Mouse (Mus musculus): ENCODE data around the gene Ptchd4. TPM values are rescaled to one million over a fixed set of nuclear protein-coding genes. Genes with fewer than 3 reads are reported as not detected.

Ptchd4 gene
- polyA plus RNA-seq, 2 experiments = not detected

GRCm38 (mm10) chr17:42456441-42456840, 140.7 kb downstream of the Ptchd4 start:
- ATAC-seq (ENCODE audit: insufficient read depth) (no peak), DNase-seq (ENCODE audit: low read depth in 3 of 3, low spot score in 3 of 3) (no peak)
- Histone ChIP-seq H3K9me3 (ENCODE audit: control insufficient read depth, low read length) (no peaks in the 10 kb centered on the region), H3K4me3 (ENCODE audit: insufficient read depth in 1 of 2, low read depth in 2 of 2, low read length in 2 of 2) (no peak overlapping the region), H3K4me1 (replicated peaks; ENCODE audit: control insufficient read depth in 2 of 2, insufficient read depth in 2 of 2, low read length in 1 of 2) (no peaks in the 10 kb centered on the region), H3K4me2 (ENCODE audit: low read depth) (no peak overlapping the region), H3K9ac (replicated peaks) (no peak overlapping the region), H3K27me3 (ENCODE audit: control insufficient read depth, insufficient read depth, low read length) (no peaks in the 10 kb centered on the region), H3K36me3 (replicated peaks; ENCODE audit: control insufficient read depth, insufficient read depth, low read depth) (no peaks in the 10 kb centered on the region), H3K27ac (no peak overlapping the region)
- WGBS (ENCODE audit: insufficient replicate concordance) = 44% methylated on average over 2 of the region's 2 CpGs
- TF ChIP-seq CTCF (IDR thresholded peaks at IDR 0.05; ENCODE audit: low read depth) (no peak), EP300 (IDR thresholded peaks at IDR 0.05; ENCODE audit: low read depth) (no peak)

- no peaks in the 10 kb centered on the region for H3K4me1 ChIP-seq (replicated peaks; ENCODE audit: control insufficient read depth in 2 of 2, insufficient read depth in 2 of 2, low read length in 1 of 2)
- no peaks in the 10 kb centered on the region for H3K27me3 ChIP-seq (ENCODE audit: control insufficient read depth, insufficient read depth, low read length)
- DNase-seq (ENCODE audit: low read depth in 3 of 3, low spot score in 3 of 3) = no peak
- no peaks in the 10 kb centered on the region for H3K36me3 ChIP-seq (replicated peaks; ENCODE audit: control insufficient read depth, insufficient read depth, low read depth)
- no peak overlapping the region for H3K4me2 ChIP-seq (ENCODE audit: low read depth)
- no peak overlapping the region for H3K27ac ChIP-seq
- TF ChIP-seq CTCF (IDR thresholded peaks at IDR 0.05; ENCODE audit: low read depth) (no peak), EP300 (IDR thresholded peaks at IDR 0.05; ENCODE audit: low read depth) (no peak)
- no peak overlapping the region for H3K9ac ChIP-seq (replicated peaks)
- no peak overlapping the region for H3K4me3 ChIP-seq (ENCODE audit: insufficient read depth in 1 of 2, low read depth in 2 of 2, low read length in 2 of 2)
- H3K9me3 ChIP-seq (ENCODE audit: control insufficient read depth, low read length) = no peaks in the 10 kb centered on the region
- no peak for ATAC-seq (ENCODE audit: insufficient read depth)
These were observed 147.0 kb downstream of the Ptchd4 start for GRCm38 (mm10) chr17:42462726-42463125.

- TF ChIP-seq EP300 (IDR thresholded peaks at IDR 0.05; ENCODE audit: low read depth) (no peak), CTCF (IDR thresholded peaks at IDR 0.05; ENCODE audit: low read depth) (no peak)
- Histone ChIP-seq H3K9me3 (ENCODE audit: control insufficient read depth, low read length) (no peaks in the 10 kb centered on the region), H3K9ac (replicated peaks) (no peak overlapping the region), H3K4me3 (ENCODE audit: insufficient read depth in 1 of 2, low read depth in 2 of 2, low read length in 2 of 2) (no peak overlapping the region), H3K27ac (no peak overlapping the region), H3K4me1 (replicated peaks; ENCODE audit: control insufficient read depth in 2 of 2, insufficient read depth in 2 of 2, low read length in 1 of 2) (no peaks in the 10 kb centered on the region), H3K4me2 (ENCODE audit: low read depth) (no peak overlapping the region), H3K36me3 (replicated peaks; ENCODE audit: control insufficient read depth, insufficient read depth, low read depth) (no peaks in the 10 kb centered on the region), H3K27me3 (ENCODE audit: control insufficient read depth, insufficient read depth, low read length) (no peaks in the 10 kb centered on the region)
- 45% methylated on average over 5 of the region's 5 CpGs for WGBS (ENCODE audit: insufficient replicate concordance)
- no peak for DNase-seq (ENCODE audit: low read depth in 3 of 3, low spot score in 3 of 3)
- ATAC-seq (ENCODE audit: insufficient read depth) = no peak
These were observed 164.6 kb downstream of the Ptchd4 start for GRCm38 (mm10) chr17:42480173-42480991.

GRCm38 (mm10) chr17:42509356-42510262, 193.9 kb downstream of the Ptchd4 start:
- H3K36me3 ChIP-seq (replicated peaks; ENCODE audit: control insufficient read depth, insufficient read depth, low read depth) = no peaks in the 10 kb centered on the region
- DNase-seq (ENCODE audit: low read depth in 3 of 3, low spot score in 3 of 3) = no peak
- H3K4me3 ChIP-seq (ENCODE audit: insufficient read depth in 1 of 2, low read depth in 2 of 2, low read length in 2 of 2) = no peak overlapping the region
- H3K9me3 ChIP-seq (ENCODE audit: control insufficient read depth, low read length) = no peaks in the 10 kb centered on the region
- TF ChIP-seq EP300 (IDR thresholded peaks at IDR 0.05; ENCODE audit: low read depth) = no peak
- TF ChIP-seq CTCF (IDR thresholded peaks at IDR 0.05; ENCODE audit: low read depth) = no peak
- H3K27ac ChIP-seq = no peak overlapping the region
- no peak overlapping the region for H3K9ac ChIP-seq (replicated peaks)
- H3K4me1 ChIP-seq (replicated peaks; ENCODE audit: control insufficient read depth in 2 of 2, insufficient read depth in 2 of 2, low read length in 1 of 2) = no peaks in the 10 kb centered on the region
- 55% methylated on average over 9 of the region's 9 CpGs for WGBS (ENCODE audit: insufficient replicate concordance)
- ATAC-seq (ENCODE audit: insufficient read depth) = no peak
- H3K27me3 ChIP-seq (ENCODE audit: control insufficient read depth, insufficient read depth, low read length) = no peaks in the 10 kb centered on the region
- no peak overlapping the region for H3K4me2 ChIP-seq (ENCODE audit: low read depth)

- TF ChIP-seq CTCF (IDR thresholded peaks at IDR 0.05; ENCODE audit: low read depth) = no peak
- TF ChIP-seq EP300 (IDR thresholded peaks at IDR 0.05; ENCODE audit: low read depth) = no peak
- Histone ChIP-seq H3K9ac (replicated peaks) (no peak overlapping the region), H3K27ac (no peak overlapping the region), H3K4me3 (ENCODE audit: insufficient read depth in 1 of 2, low read depth in 2 of 2, low read length in 2 of 2) (no peak overlapping the region), H3K27me3 (ENCODE audit: control insufficient read depth, insufficient read depth, low read length) (no peaks in the 10 kb centered on the region), H3K9me3 (ENCODE audit: control insufficient read depth, low read length) (no peaks in the 10 kb centered on the region), H3K4me2 (ENCODE audit: low read depth) (no peak overlapping the region), H3K4me1 (replicated peaks; ENCODE audit: control insufficient read depth in 2 of 2, insufficient read depth in 2 of 2, low read length in 1 of 2) (no peaks in the 10 kb centered on the region), H3K36me3 (replicated peaks; ENCODE audit: control insufficient read depth, insufficient read depth, low read depth) (no peaks in the 10 kb centered on the region)
- no peak for DNase-seq (ENCODE audit: low read depth in 3 of 3, low spot score in 3 of 3)
- ATAC-seq (ENCODE audit: insufficient read depth) = no peak
- 40% methylated on average over 5 of the region's 5 CpGs for WGBS (ENCODE audit: insufficient replicate concordance)
These were observed 214.4 kb downstream of the Ptchd4 start for GRCm38 (mm10) chr17:42530147-42530546.
